In the genomic region with DNA sequence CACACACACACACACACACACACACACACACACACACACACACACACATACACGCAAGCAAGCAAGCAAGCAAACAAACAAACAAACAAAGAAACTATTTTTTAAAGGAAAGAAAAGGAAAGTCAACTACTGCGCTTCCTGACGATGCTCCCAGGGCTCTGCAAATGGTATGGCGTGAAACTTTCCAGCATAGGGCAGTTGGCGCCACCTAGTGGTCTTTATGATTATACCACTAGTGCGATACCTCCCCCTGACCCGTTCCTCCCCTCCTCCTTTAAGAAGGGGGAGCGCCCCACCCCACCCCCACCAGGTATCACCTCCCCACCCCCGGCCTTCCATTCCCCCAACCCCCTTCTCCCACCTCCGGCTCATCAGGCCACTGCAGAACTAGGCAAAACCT, we compare ENCODE assay signal across 8 mouse cellular contexts. TPM values are rescaled to one million over a fixed set of nuclear protein-coding genes. Genes with fewer than 3 reads are reported as not detected.
DNase-seq lines count a peak whose midpoint lies in the region; ATAC-seq and TF ChIP-seq lines count a peak whose summit lies in the region.

No protein-coding gene starts in this region.

- H3K4me2 ChIP-seq in kidney, postnatal 0 days (ENCODE audit: low read length): no peak overlapping the region

- H3K4me3 ChIP-seq in ES-E14 (ENCODE audit: insufficient read depth in 1 of 2, low read depth in 1 of 2, low read length in 2 of 2, poor library complexity in 1 of 2, severe bottlenecking in 1 of 2): no peak overlapping the region
- H3K4me3 ChIP-seq in gastrocnemius, adult 2 months: no peak overlapping the region
- no peak overlapping the region for H3K4me3 ChIP-seq in kidney, postnatal 0 days (replicated peaks; ENCODE audit: low read depth, low read length)

- 2% methylated on average over 8 of the region's 10 CpGs for WGBS in kidney, postnatal 0 days

- peak; percentile 48 for DNase-seq in adrenal gland, adult 2 months
- no peak for DNase-seq in adrenal gland, adult 8-10 months
- peak; percentile 54 for DNase-seq in ES-E14 (ENCODE audit: low read depth, low spot score)
- DNase-seq in cerebellum, postnatal 10 days: peak; percentile 80 to 88
- peak; percentile 53 for DNase-seq in gastrocnemius, adult 2 months
- DNase-seq in kidney, postnatal 0 days (ENCODE audit: low spot score): peak; percentile 91
- peak; percentile 62 for DNase-seq in right cerebral cortex, postnatal 4 days

- TF ChIP-seq CTCF in gastrocnemius, adult 2 months (IDR thresholded peaks at IDR 0.05): peak; percentile 86
- peak; percentile 80 for TF ChIP-seq CTCF in kidney, postnatal 0 days (IDR thresholded peaks at IDR 0.05; ENCODE audit: low read depth)

- intact Hi-C loops in gastrocnemius, adult 2 months (cut with DNase I): loop anchor here (1.0 kb wide), 2 partner anchors 224 to 239 kb away; no protein-coding TSS in a partner anchor

- no peak overlapping the region for H3K27ac ChIP-seq in ES-E14 (ENCODE audit: insufficient read depth, low read depth, low read length, poor library complexity, severe bottlenecking)
- H3K27ac ChIP-seq in gastrocnemius, adult 2 months: no peak overlapping the region
- no peak overlapping the region for H3K27ac ChIP-seq in kidney, postnatal 0 days

- H3K9me3 ChIP-seq in ES-E14 (ENCODE audit: control insufficient read depth, insufficient read depth, low read depth, low read length): no peaks in the 10 kb centered on the region
- H3K9me3 ChIP-seq in kidney, postnatal 0 days (replicated peaks; ENCODE audit: low read length): no peaks in the 10 kb centered on the region

- H3K4me1 ChIP-seq in ES-E14 (ENCODE audit: control insufficient read depth in 2 of 2, insufficient read depth in 2 of 2, low read length in 2 of 2, poor library complexity in 1 of 2): peaks cover 0 to 7% of the 10 kb centered on the region in 2 experiments; a peak in 1 of 4 replicates
- no peaks in the 10 kb centered on the region for H3K4me1 ChIP-seq in kidney, postnatal 0 days (replicated peaks; ENCODE audit: insufficient read depth, low read length)

- H3K27me3 ChIP-seq in kidney, postnatal 0 days (ENCODE audit: insufficient read depth, low read length): no peaks in the 10 kb centered on the region

- 0 out of 2 replicates have a peak, but pooled peaks have one; percentile 12 for ATAC-seq in kidney, postnatal 0 days (replicated peaks; ENCODE audit: low FRiP score, low read depth)
- peak; percentile 78 for ATAC-seq in megakaryocyte, adult 5-6 weeks (ENCODE audit: poor library complexity, severe bottlenecking)

- H3K9ac ChIP-seq in ES-E14 (ENCODE audit: insufficient read depth, low read depth, low read length, poor library complexity, severe bottlenecking): no peak overlapping the region
- H3K9ac ChIP-seq in kidney, postnatal 0 days (ENCODE audit: low read depth, low read length): no peak overlapping the region

- no peaks in the 10 kb centered on the region for H3K36me3 ChIP-seq in ES-E14 (ENCODE audit: control insufficient read depth, insufficient read depth, low read length, poor library complexity, severe bottlenecking)
- H3K36me3 ChIP-seq in kidney, postnatal 0 days (ENCODE audit: insufficient read depth, low read length): no peaks in the 10 kb centered on the region

- in situ Hi-C loops in ES-E14 (cut with MboI; ENCODE audit: low sequenced_read_pairs in 2 of 2, unreplicated experiment in 2 of 2): no loop called here

TF ChIP-seq in ES-E14, 5 proteins besides CTCF, POLR2A, EP300 and RAD21:
- TF ChIP-seq ZNF384 (IDR thresholded peaks at IDR 0.05; ENCODE audit: low read depth, low read length) (no peak), CHD2 (IDR thresholded peaks at IDR 0.05; ENCODE audit: low read depth, low read length) (no peak), MAFK (IDR thresholded peaks at IDR 0.05; ENCODE audit: insufficient read depth, low read depth, low read length) (no peak), ZC3H11A (IDR thresholded peaks at IDR 0.05; ENCODE audit: borderline replicate concordance, low read depth, low read length) (no peak), HCFC1 (IDR thresholded peaks at IDR 0.05; ENCODE audit: borderline replicate concordance, insufficient read depth, low read length) (no peak)

RNA-seq across cellular contexts. Expression of gene Pdia6, which starts 9.4 kb away (rescaled TPM):
- 100 to 1,000 TPM; 153 to 218 TPM for total RNA-seq in adrenal gland, adult 2 months (2021)
- 14.0 and 18.3 TPM in 2 replicates for polyA plus RNA-seq in adrenal gland, adult 2 months (2012; rRNA removed)
- 100 to 1,000 TPM; 165 to 203 (median 180) TPM for total RNA-seq in adrenal gland, adult 8-10 months (2022)
- total RNA-seq in ES-E14 (2012; rRNA removed): 632 and 901 TPM in 2 replicates
- 10 to 100 TPM; 40.1 to 49.5 TPM for total RNA-seq in gastrocnemius, adult 2 months (2021)
- 418 and 467 TPM in 2 replicates for polyA plus RNA-seq in kidney, postnatal 0 days (2015; fragmentation: Nextera tagmentation; extraction: Ambion mirVana)
- 124 and 125 TPM in 2 replicates for total RNA-seq in megakaryocyte, adult 5-6 weeks (2015)
- 208 and 212 TPM in 2 replicates for total RNA-seq in megakaryocyte, adult 5-6 weeks (2017)
